9 mouse cellular contexts compared by ENCODE assay signal in genomic region chr19:30248822-30249221, GRCm38 (mm10). TPM values are rescaled to one million over a fixed set of nuclear protein-coding genes. Genes with fewer than 3 reads are reported as not detected.
DNase-seq lines count a peak whose midpoint lies in the region; ATAC-seq and TF ChIP-seq lines count a peak whose summit lies in the region.
"Had no signal": no experiment of that assay in that cellular context is flagged by ENCODE, and none has a peak within 500 bp of the region (broad histone marks: within the 10 kb centered on the region; RNA-seq: fewer than 3 reads in every experiment).

No protein-coding gene starts in this region.

- H3K36me3 ChIP-seq in ES-Bruce4 (ENCODE audit: control insufficient read depth, insufficient read depth, low read length, poor library complexity, severe bottlenecking), result no peaks in the 10 kb centered on the region
- H3K36me3 ChIP-seq in forebrain, embryonic 15.5 days, result no peaks in the 10 kb centered on the region

- no peak overlapping the region for H3K4me2 ChIP-seq in forebrain, embryonic 15.5 days (replicated peaks)

- 0 out of 2 replicates have a peak, but pooled peaks have one; percentile 68 for ATAC-seq in forebrain, embryonic 15.5 days (replicated peaks)

- H3K9me3 ChIP-seq in ES-Bruce4 (replicated peaks; ENCODE audit: control insufficient read depth, insufficient read depth, low read length, poor library complexity, severe bottlenecking), result no peaks in the 10 kb centered on the region
- no peaks in the 10 kb centered on the region for H3K9me3 ChIP-seq in forebrain, embryonic 15.5 days
- H3K9me3 ChIP-seq: megakaryocyte, embryonic 14.5 days had no signal

- no peak overlapping the region for H3K27ac ChIP-seq in ES-Bruce4 (ENCODE audit: insufficient read depth, low read length)
- no peak overlapping the region for H3K27ac ChIP-seq in forebrain, embryonic 15.5 days (replicated peaks)

- 6% methylated on average over 8 of the region's 8 CpGs for WGBS in forebrain, embryonic 15.5 days

- no peaks in the 10 kb centered on the region; the same call in 1 of the 2 replicates for H3K27me3 ChIP-seq in ES-Bruce4 (ENCODE audit: control insufficient read depth, insufficient read depth, low read length, poor library complexity, severe bottlenecking)
- H3K27me3 ChIP-seq in forebrain, embryonic 15.5 days, result no peaks in the 10 kb centered on the region

- no peak overlapping the region for H3K4me3 ChIP-seq in ES-Bruce4 (ENCODE audit: low read depth, low read length)
- H3K4me3 ChIP-seq in forebrain, embryonic 15.5 days, result no peak overlapping the region
- H3K4me3 ChIP-seq: megakaryocyte, embryonic 14.5 days had no signal

- TF ChIP-seq POLR2A in ES-Bruce4 (IDR thresholded peaks at IDR 0.05; ENCODE audit: insufficient read depth, low read length), result no peak

- no peak overlapping the region for H3K9ac ChIP-seq in ES-Bruce4 (ENCODE audit: low read depth, poor library complexity, severe bottlenecking)
- no peak overlapping the region for H3K9ac ChIP-seq in forebrain, embryonic 15.5 days (replicated peaks)

- H3K4me1 ChIP-seq in ES-Bruce4 (ENCODE audit: control insufficient read depth, insufficient read depth, low read length), result no peaks in the 10 kb centered on the region
- H3K4me1 ChIP-seq in forebrain, embryonic 15.5 days, result no peaks in the 10 kb centered on the region

- no peak for TF ChIP-seq EP300 in ES-Bruce4 (IDR thresholded peaks at IDR 0.05; ENCODE audit: insufficient read depth, low read depth, low read length)

- intact Hi-C loops in heart, postnatal 25 days (cut with DNase I), result loop anchor here (1.0 to 10.0 kb wide), 2 partner anchors 305 to 1516 kb away; partner anchors contain the start of gene Prkg1

- DNase-seq in heart, adult 18-20 months, result peak; percentile 20 to 71
- DNase-seq in heart, postnatal 25 days (ENCODE audit: low spot score), result no peak
- DNase-seq in c-Kit-positive CD71-negative TER-119-negative erythroid progenitor cells, embryonic 14.5 days (ENCODE audit: low read depth), result peak; percentile 59
- peak; percentile 58 to 85 for DNase-seq in layer of hippocampus, adult 18-20 months (ENCODE audit: low spot score in 2 of 2)
- peak; percentile 68 for DNase-seq in lung, postnatal 10 days
- DNase-seq in skeletal muscle tissue, adult 2 months (ENCODE audit: low read depth, low spot score), result peak; percentile 10

- TF ChIP-seq CTCF in ES-Bruce4 (IDR thresholded peaks at IDR 0.05; ENCODE audit: low read depth, low read length), result peak; percentile 67

RNA-seq across cellular contexts. Expression of gene Mbl2, which starts 16.1 kb away (rescaled TPM):
- total RNA-seq in heart, adult 18-20 months (2021), result not detected
- total RNA-seq in heart, postnatal 25 days (2021), result not detected
- polyA plus RNA-seq in ES-Bruce4 (2011; ENCODE audit: insufficient read depth, insufficient read length, low read depth, missing spikeins), result not detected in 2 replicates
- polyA plus RNA-seq in forebrain, embryonic 15.5 days (2015; fragmentation: Nextera tagmentation; extraction: Ambion mirVana), result not detected in 2 replicates
- total RNA-seq in layer of hippocampus, adult 18-20 months (2021), result not detected
